Mouse (Mus musculus) olfactory bulb, adult 2 months (tissue): Measurements from ENCODE around the gene Adam33. TPM values are rescaled to one million over a fixed set of nuclear protein-coding genes. Genes with fewer than 3 reads are reported as not detected.
"Not testable (repeated sequence)": the region's sequence is repeated elsewhere in the genome, so short reads cannot be mapped to it uniquely, and the experiment has no call there.

Source experiments
- H3K27ac ChIP-seq: fragments of 200-500 bp; 2 replicates; pipeline ENCODE4 v1.5.1; 2012; ENCODE audit warnings: low read depth, low read length; ENCODE audit not compliant: insufficient read depth
- H3K4me1 ChIP-seq: fragments of 200-500 bp; 2 replicates; pipeline ENCODE4 v1.6.1; 2012; ENCODE audit warnings: low read length; ENCODE audit not compliant: control insufficient read depth, insufficient read depth
- H3K4me3 ChIP-seq: fragments of 200-500 bp; 2 replicates; pipeline ENCODE4 v1.5.1; 2012; ENCODE audit warnings: mild to moderate bottlenecking, low read depth, low read length, moderate library complexity; ENCODE audit not compliant: insufficient read depth
- CTCF ChIP-seq: fragments of 200-500 bp; IDR thresholded peaks from 2 replicates; pipeline ENCODE4 v1.5.1; 2012; ENCODE audit warnings: low read depth, mild to moderate bottlenecking, low read length, moderate library complexity; ENCODE audit not compliant: insufficient read depth
- POLR2A ChIP-seq: fragments of 200-500 bp; IDR thresholded peaks from 2 replicates; pipeline ENCODE4 v1.6.1; 2012; ENCODE audit warnings: mild to moderate bottlenecking, low read depth, low read length, moderate library complexity; ENCODE audit not compliant: insufficient read depth
- WGBS: fragments of 180-500 bp; shearing (Covaris S2); methylation state at CpG from one replicate; pipeline ENCODE4 v1.1.7; 2018; 5-methylcytosine and 5-hydroxymethylcytosine counted together
- polyA plus RNA-seq: library from polyadenylated mRNA; stranded (reverse); fragments of >200 nt; gene quantifications from 2 replicates; pipeline ENCODE4 v1.2.4, GENCODE M21; 2012; ENCODE audit warnings: low replicate concordance; ENCODE audit not compliant: missing spikeins, insufficient read depth, insufficient read length

The Adam33 gene
- polyA plus RNA-seq, result not detected in 2 replicates

GRCm38 (mm10) chr2:131063404-131063864, at the start of gene Adam33:
TSS of gene Adam33 (minus strand) at chr2:131063814.
- Histone ChIP-seq H3K4me3 (peak within 1 kb of the TSS; percentile 32), H3K4me1 (peaks cover 35% of the 10 kb centered on the region), H3K27ac (no peak within 1 kb of the TSS)
- WGBS, result 5% methylated on average over 27 of the region's 27 CpGs
- no peak for TF ChIP-seq POLR2A
- no peak for TF ChIP-seq CTCF

- H3K4me1 ChIP-seq, result peaks cover 3% of the 10 kb centered on the region; the same call in 1 of the 2 replicates
- 88% methylated on average over 5 of the region's 5 CpGs for WGBS
- TF ChIP-seq POLR2A (no peak), CTCF (no peak)
- H3K27ac ChIP-seq, result no peak overlapping the region
- H3K4me3 ChIP-seq, result no peak overlapping the region
These were observed 42.4 kb upstream of the Adam33 start for GRCm38 (mm10) chr2:131105989-131106388.

GRCm38 (mm10) chr2:131105061-131105460, 41.4 kb upstream of the Adam33 start:
- H3K4me1 ChIP-seq, H3K4me3 ChIP-seq, H3K27ac ChIP-seq: not testable (repeated sequence)
- WGBS, result 82% methylated on average over 4 of the region's 4 CpGs

GRCm38 (mm10) chr2:131104021-131104420, 40.4 kb upstream of the Adam33 start:
- Histone ChIP-seq H3K4me1 (peaks cover 3% of the 10 kb centered on the region; the same call in 1 of the 2 replicates), H3K27ac (no peak overlapping the region), H3K4me3 (no peak overlapping the region)
- TF ChIP-seq CTCF, result no peak
- no peak for TF ChIP-seq POLR2A
- WGBS, result 82% methylated on average over 4 of the region's 4 CpGs

GRCm38 (mm10) chr2:131101530-131101929, 37.9 kb upstream of the Adam33 start:
- TF ChIP-seq CTCF (no peak), POLR2A (no peak)
- WGBS, result 53% methylated on average over 3 of the region's 3 CpGs
- Histone ChIP-seq H3K27ac (no peak overlapping the region), H3K4me1 (peaks cover 4% of the 10 kb centered on the region; the same call in 1 of the 2 replicates), H3K4me3 (no peak overlapping the region)

GRCm38 (mm10) chr2:131097087-131097486, 33.5 kb upstream of the Adam33 start:
- Histone ChIP-seq H3K27ac (no peak overlapping the region), H3K4me3 (no peak overlapping the region), H3K4me1 (peaks cover 5% of the 10 kb centered on the region; the same call in 1 of the 2 replicates)
- TF ChIP-seq CTCF (no peak), POLR2A (no peak)
- 86% methylated on average over 4 of the region's 4 CpGs for WGBS

- TF ChIP-seq POLR2A, result no peak
- no peak for TF ChIP-seq CTCF
- no peak overlapping the region for H3K4me3 ChIP-seq
- no peak overlapping the region for H3K27ac ChIP-seq
- peaks cover 5% of the 10 kb centered on the region; the same call in 1 of the 2 replicates for H3K4me1 ChIP-seq
- WGBS, result 28% methylated on average over 9 of the region's 9 CpGs
These were observed 32.6 kb upstream of the Adam33 start for GRCm38 (mm10) chr2:131096101-131096795.

GRCm38 (mm10) chr2:131094823-131095222, 31.2 kb upstream of the Adam33 start:
- Histone ChIP-seq H3K4me3 (no peak overlapping the region), H3K4me1 (peaks cover 5% of the 10 kb centered on the region; the same call in 1 of the 2 replicates), H3K27ac (no peak overlapping the region)
- 0% methylated on average over 1 of the region's 1 CpGs for WGBS
- no peak for TF ChIP-seq POLR2A
- TF ChIP-seq CTCF, result peak; percentile 98

GRCm38 (mm10) chr2:131093577-131093976, 30.0 kb upstream of the Adam33 start:
- 87% methylated on average over 5 of the region's 5 CpGs for WGBS
- Histone ChIP-seq H3K4me3 (no peak overlapping the region), H3K4me1 (peaks cover 5% of the 10 kb centered on the region; the same call in 1 of the 2 replicates), H3K27ac (no peak overlapping the region)
- no peak for TF ChIP-seq CTCF
- no peak for TF ChIP-seq POLR2A
